ENCODE assay signal across 8 mouse cellular contexts in the genomic region with DNA sequence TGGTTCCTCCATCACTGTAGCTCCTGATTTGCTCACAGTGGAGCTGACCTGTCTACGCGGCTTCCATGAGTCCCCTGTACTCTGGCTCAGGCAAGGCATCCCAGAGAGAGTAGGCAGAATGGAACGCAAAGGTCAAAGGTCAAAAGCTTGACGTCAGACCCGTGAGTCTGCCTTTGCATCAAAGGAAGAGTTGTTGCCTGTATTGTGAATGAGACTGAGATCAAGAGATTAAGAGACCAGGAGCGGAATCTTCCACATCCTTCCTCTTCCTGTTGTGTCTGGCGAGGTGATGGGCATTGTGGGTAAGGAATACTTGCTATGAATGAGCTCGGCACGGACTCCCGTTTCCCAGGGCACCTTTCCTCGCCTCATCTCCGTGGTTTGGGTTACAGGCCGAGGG. TPM values are rescaled to one million over a fixed set of nuclear protein-coding genes. Genes with fewer than 3 reads are reported as not detected.
DNase-seq lines count a peak whose midpoint lies in the region; ATAC-seq lines count a peak whose summit lies in the region.

No protein-coding gene starts in this region.

- no peaks in the 10 kb centered on the region for H3K27me3 ChIP-seq in heart, embryonic 14.5 days (ENCODE audit: control insufficient read depth, insufficient read depth, low read length)
- no peaks in the 10 kb centered on the region; the same call in 1 of the 2 replicates for H3K27me3 ChIP-seq in liver, embryonic 13.5 days

- 43% methylated on average over 13 of the region's 13 CpGs for WGBS in heart, embryonic 14.5 days
- WGBS in liver, embryonic 13.5 days (ENCODE audit: insufficient replicate concordance), result 28% methylated on average over 13 of the region's 13 CpGs

- H3K4me1 ChIP-seq in heart, embryonic 14.5 days (ENCODE audit: control insufficient read depth in 2 of 2, insufficient read depth in 2 of 2, low read length in 2 of 2), result peaks cover 12 to 13% of the 10 kb centered on the region in 2 experiments
- H3K4me1 ChIP-seq in liver, embryonic 13.5 days (replicated peaks), result peaks cover 76% of the 10 kb centered on the region

- no peak overlapping the region for H3K9ac ChIP-seq in heart, embryonic 14.5 days (ENCODE audit: low read length)
- H3K9ac ChIP-seq in liver, embryonic 13.5 days, result 0 out of 2 replicates have a peak overlapping the region, but pooled peaks have one; percentile 0

- peak; percentile 89 for DNase-seq in CD4-positive helper T cell, adult 2 months (ENCODE audit: low read depth, low spot score)
- DNase-seq in ES-CJ7 (ENCODE audit: low read depth, low spot score), result peak; percentile 67
- no peak for DNase-seq in liver, embryonic 13.5 days
- DNase-seq in cerebellum, postnatal 25 days, result no peak
- DNase-seq in right cerebral cortex, adult 18-20 months, result no peak
- no peak for DNase-seq in urinary bladder, adult 18-20 months (ENCODE audit: low spot score in 2 of 2)

- H3K36me3 ChIP-seq in heart, embryonic 14.5 days (ENCODE audit: control insufficient read depth, insufficient read depth, low read length), result no peaks in the 10 kb centered on the region
- no peaks in the 10 kb centered on the region for H3K36me3 ChIP-seq in liver, embryonic 13.5 days

- ATAC-seq in heart, embryonic 14.5 days (ENCODE audit: insufficient number of reproducible peaks, insufficient read depth, low FRiP score, low read depth), result no peak
- ATAC-seq in liver, embryonic 13.5 days (ENCODE audit: low read depth), result no peak
- ATAC-seq in erythroblast, adult 5-6 weeks (replicated peaks; ENCODE audit: low FRiP score, poor library complexity, severe bottlenecking), result no peak

- 0 out of 2 replicates have a peak overlapping the region, but pooled peaks have one; percentile 1 for H3K4me2 ChIP-seq in heart, embryonic 14.5 days (ENCODE audit: low read length)
- peak overlapping the region; percentile 19; the same call in 1 of the 2 replicates for H3K4me2 ChIP-seq in liver, embryonic 13.5 days

- peak overlapping the region; percentile 15 to 30; a peak in 2 of 4 replicates for H3K27ac ChIP-seq in heart, embryonic 14.5 days (replicated peaks in 1 of 2; ENCODE audit: control insufficient read depth in 1 of 2, insufficient read depth in 1 of 2, low read depth in 2 of 2, low read length in 2 of 2)
- H3K27ac ChIP-seq in liver, embryonic 13.5 days, result no peak overlapping the region

- H3K4me3 ChIP-seq in heart, embryonic 14.5 days (ENCODE audit: control insufficient read depth in 1 of 2, insufficient read depth in 1 of 2, low read depth in 1 of 2, low read length in 2 of 2), result no peak overlapping the region
- H3K4me3 ChIP-seq in liver, embryonic 13.5 days (replicated peaks), result no peak overlapping the region

- H3K9me3 ChIP-seq in heart, embryonic 14.5 days (ENCODE audit: control insufficient read depth, low read length), result no peaks in the 10 kb centered on the region
- H3K9me3 ChIP-seq in liver, embryonic 13.5 days (replicated peaks), result no peaks in the 10 kb centered on the region

RNA-seq across cellular contexts. Expression of a gene that starts 2.6 kb away (rescaled TPM):
- polyA plus RNA-seq in heart, embryonic 14.5 days (2014; fragmentation: Nextera tagmentation; extraction: Ambion mirVana), result 9.2 and 10.8 TPM in 2 replicates
- 4.2 and 4.7 TPM in 2 replicates for polyA plus RNA-seq in liver, embryonic 13.5 days (2015; fragmentation: Nextera tagmentation; extraction: Ambion mirVana)
- 1.5 and 5.0 TPM in 2 replicates for total RNA-seq in erythroblast, adult 5-6 weeks (2015; ENCODE audit: low replicate concordance)
- 4.1 and 5.7 TPM in 2 replicates for total RNA-seq in erythroblast, adult 5-6 weeks (2017; ENCODE audit: low replicate concordance)

RNA-seq across cellular contexts. Expression of a gene that starts 38.3 kb away (rescaled TPM):
- 0.22 and 0.41 TPM in 2 replicates for polyA plus RNA-seq in heart, embryonic 14.5 days (2014; fragmentation: Nextera tagmentation; extraction: Ambion mirVana)
- polyA plus RNA-seq in liver, embryonic 13.5 days (2015; fragmentation: Nextera tagmentation; extraction: Ambion mirVana), result 0.16 and 0.22 TPM in 2 replicates
- not detected in 2 replicates for total RNA-seq in erythroblast, adult 5-6 weeks (2015; ENCODE audit: low replicate concordance)
- total RNA-seq in erythroblast, adult 5-6 weeks (2017; ENCODE audit: low replicate concordance), result not detected in 2 replicates

RNA-seq across cellular contexts. Expression of a gene that starts 58.3 kb away (rescaled TPM):
- polyA plus RNA-seq in heart, embryonic 14.5 days (2014; fragmentation: Nextera tagmentation; extraction: Ambion mirVana), result 0.15 and 0.70 TPM in 2 replicates
- polyA plus RNA-seq in liver, embryonic 13.5 days (2015; fragmentation: Nextera tagmentation; extraction: Ambion mirVana), result not detected in 2 replicates
- not detected in 2 replicates for total RNA-seq in erythroblast, adult 5-6 weeks (2015; ENCODE audit: low replicate concordance)
- not detected in 2 replicates for total RNA-seq in erythroblast, adult 5-6 weeks (2017; ENCODE audit: low replicate concordance)

RNA-seq across cellular contexts. Expression of a gene that starts 58.5 kb away (rescaled TPM):
- 4.0 and 4.5 TPM in 2 replicates for polyA plus RNA-seq in heart, embryonic 14.5 days (2014; fragmentation: Nextera tagmentation; extraction: Ambion mirVana)
- polyA plus RNA-seq in liver, embryonic 13.5 days (2015; fragmentation: Nextera tagmentation; extraction: Ambion mirVana), result 2.7 and 3.2 TPM in 2 replicates
- total RNA-seq in erythroblast, adult 5-6 weeks (2015; ENCODE audit: low replicate concordance), result 33.9 and 40.3 TPM in 2 replicates
- 64.3 and 130 TPM in 2 replicates for total RNA-seq in erythroblast, adult 5-6 weeks (2017; ENCODE audit: low replicate concordance)

Comparison
In these comparisons a context has a peak if more than half of its experiments do, and no peak if none do; other contexts are left out.
1. DNase-seq: peak in CD4-positive helper T cell, adult 2 months (single experiment) and ES-CJ7 (single experiment); none in liver, embryonic 13.5 days (single experiment), cerebellum, postnatal 25 days (0 of 2), right cerebral cortex, adult 18-20 months (single experiment) and urinary bladder, adult 18-20 months (0 of 2).